Mouse (Mus musculus): ENCODE data around the gene Nectin2.

Nectin2 gene

DNA sequence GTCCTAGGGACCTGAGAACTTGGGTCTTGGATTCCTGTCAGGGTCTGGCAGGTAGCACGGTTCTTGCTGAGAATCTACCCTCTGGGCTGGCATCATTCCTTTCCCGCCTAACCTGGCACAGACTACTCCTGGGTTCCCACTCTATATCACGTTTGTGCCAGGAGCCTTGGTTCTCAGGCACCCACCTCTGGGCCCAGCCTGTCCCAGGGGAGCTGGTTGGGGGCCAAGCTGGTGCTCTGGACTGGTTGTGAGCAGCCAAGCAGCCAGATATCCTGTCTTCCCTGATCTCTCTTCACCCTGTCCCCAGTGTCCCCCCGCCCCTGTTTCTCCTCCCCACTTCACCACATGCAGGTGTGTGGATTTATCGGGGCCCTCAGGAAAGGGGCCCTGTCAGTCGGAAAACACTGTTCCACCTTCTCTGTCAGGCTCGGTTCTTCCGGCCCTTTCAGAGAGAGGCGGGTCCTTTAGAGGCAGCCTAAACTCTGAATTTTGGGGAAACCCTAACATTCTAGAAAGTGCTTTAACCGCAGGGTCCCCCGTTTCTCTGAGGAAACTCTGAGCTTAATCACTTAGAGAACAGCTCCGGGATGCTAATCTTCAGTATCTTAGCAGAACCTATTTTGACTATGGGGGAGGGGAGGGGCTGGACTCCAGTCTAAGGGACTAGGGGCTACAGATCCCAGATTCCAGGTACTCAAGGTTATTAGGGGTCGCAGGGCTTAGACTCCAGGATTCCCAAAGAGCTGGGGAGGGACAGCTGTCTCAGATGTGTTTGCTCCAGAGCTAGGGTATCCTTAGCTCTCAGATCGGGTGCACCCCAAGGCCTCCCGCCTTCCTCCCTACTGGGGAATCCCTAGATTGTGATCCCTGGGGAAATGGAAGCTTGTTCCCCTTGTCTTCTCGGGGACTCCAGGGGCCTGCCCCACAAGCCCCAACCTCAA, 19.4 kb upstream of the Nectin2 start:
- no peak for DNase-seq (ENCODE audit: inconsistent age in 2 of 2, low spot score in 1 of 2)

DNA sequence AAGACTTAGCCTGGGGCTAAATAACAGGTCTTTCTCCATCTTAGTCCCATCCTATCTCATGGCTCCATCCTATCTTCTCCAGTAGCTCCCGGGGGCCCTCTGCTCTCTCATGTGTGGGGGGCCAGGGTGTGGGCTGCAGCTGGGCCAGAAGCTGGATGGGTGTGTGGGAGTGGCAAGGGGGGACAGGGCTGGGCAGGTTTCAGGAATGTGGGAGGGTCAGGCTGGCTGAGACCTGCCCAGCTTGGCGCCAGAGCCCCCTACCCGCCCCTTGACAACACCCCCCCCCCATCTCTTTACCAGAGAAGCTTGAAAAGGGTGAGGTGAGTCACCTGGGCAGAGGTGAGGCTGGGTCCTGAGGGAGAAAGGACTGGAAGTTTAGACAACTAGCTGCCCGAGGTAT, 18.7 kb upstream of the Nectin2 start:
- DNase-seq (ENCODE audit: inconsistent age in 2 of 2, low spot score in 1 of 2), result no peak

DNA sequence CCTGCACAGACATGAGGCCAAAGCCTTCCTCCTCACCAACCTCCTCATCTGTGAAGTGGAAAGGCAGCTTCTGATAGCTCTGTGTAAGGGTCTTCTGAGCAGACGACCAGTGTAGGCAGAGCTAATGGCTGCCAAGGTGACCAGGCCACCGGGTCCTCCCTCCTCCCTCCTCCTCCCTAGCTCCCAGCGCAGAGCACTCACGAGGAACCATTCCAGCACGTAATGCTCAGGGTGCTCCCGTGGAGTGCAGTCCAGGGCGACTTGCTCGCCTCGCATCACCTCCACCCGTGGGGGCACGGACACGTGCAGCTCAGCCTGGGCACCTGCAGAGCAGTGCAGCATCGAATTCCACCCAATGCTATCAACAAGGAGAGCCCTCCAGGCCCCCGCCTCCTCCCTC, 18.0 kb upstream of the Nectin2 start:
- no peak for DNase-seq (ENCODE audit: inconsistent age in 2 of 2, low spot score in 1 of 2)

DNA sequence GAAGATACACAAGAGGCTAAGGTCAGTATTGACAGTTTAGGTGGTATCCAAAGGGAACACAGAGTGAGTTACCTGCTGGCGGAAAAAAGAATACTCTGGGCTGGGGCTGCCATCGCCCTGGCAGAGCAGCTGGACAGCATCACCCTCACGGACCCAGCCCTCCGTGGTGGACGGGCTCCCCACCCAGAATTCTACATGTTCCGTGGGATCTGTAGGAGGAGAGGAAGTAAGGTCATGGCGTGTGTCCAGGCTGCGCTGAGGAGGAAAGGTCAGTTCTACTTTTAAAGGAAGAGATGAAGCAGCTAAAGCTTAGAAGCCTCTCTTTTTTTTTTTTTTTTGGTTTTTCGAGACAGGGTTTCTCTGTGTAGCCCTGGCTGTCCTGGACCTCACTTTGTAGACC, 14.3 kb upstream of the Nectin2 start:
- no peak for DNase-seq (ENCODE audit: inconsistent age in 2 of 2, low spot score in 1 of 2)

DNA sequence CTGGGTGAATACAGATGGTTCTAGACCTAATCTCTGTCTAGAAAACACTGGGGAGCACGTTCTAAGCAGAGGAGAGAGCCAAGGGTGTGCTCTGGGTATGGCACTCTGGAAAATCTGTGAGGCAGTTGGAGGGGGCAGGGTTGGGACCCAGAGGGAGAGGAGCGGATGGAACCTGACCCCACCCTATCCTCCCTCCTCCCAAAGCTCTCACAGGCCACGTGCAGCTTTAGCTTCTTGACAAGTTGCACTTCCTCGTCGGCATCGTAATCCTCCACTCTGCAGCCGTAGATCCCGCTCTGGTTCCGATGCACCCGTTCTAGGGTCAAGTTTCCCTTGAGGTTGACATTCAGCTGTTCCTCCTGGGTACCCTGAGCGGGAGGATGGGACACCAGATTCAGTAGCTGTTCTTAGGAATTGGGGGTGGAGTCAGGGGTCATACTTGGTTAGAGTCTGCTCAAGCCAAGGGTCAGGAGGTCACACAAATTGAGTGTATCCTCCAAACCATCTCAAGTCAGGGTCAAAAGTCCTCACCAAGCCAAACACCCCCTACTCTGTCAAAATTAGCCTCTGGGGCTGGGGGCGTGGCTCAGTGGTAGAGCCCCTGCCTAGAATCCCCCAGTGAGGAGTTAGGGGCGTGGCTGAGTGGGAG, 13.7 kb upstream of the Nectin2 start:
- peak in 1 of 2 experiments; percentile 38 for DNase-seq (ENCODE audit: inconsistent age in 2 of 2, low spot score in 1 of 2)

DNA sequence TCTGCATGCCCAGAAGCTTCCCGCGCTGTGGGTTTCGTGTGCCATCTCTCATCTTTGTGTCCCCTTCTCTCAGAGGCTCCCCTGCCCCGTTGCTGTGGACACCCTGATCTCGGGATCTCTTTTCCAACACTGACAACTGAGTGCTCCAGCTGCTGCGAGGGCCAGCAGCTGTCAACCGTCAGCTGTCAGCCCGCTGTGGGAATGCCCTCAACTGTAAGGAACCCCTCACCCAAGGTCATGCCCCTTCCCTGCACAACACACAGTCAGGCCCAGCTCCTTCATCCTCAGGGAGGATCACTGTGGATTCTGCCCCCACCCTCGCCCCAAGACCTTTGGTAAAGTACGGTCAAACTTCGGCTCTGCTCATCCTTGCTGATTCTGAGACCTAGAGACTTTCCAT, 12.0 kb upstream of the Nectin2 start:
- no peak for DNase-seq (ENCODE audit: inconsistent age in 2 of 2, low spot score in 1 of 2)

DNA sequence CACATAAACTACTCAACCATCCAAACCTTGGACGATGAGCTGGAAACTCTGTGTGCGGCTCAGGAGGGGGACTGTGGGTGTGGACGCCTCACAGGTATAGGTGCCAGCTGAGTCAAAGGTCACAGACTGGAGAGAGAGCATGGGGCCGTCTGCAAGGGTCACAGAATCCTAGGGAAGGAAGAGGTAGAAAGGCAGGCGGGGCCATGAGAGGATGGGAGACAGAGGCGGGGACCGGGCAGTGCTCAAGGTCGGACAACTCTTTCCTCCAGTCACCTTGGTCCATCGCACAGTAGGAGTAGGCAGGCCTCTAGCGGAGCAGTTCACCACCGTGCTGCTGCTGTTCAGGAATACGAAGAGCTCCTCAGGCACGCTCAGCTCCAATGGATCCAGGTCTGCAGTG, 9.7 kb upstream of the Nectin2 start:
- DNase-seq (ENCODE audit: inconsistent age in 2 of 2, low spot score in 1 of 2), result no peak

DNA sequence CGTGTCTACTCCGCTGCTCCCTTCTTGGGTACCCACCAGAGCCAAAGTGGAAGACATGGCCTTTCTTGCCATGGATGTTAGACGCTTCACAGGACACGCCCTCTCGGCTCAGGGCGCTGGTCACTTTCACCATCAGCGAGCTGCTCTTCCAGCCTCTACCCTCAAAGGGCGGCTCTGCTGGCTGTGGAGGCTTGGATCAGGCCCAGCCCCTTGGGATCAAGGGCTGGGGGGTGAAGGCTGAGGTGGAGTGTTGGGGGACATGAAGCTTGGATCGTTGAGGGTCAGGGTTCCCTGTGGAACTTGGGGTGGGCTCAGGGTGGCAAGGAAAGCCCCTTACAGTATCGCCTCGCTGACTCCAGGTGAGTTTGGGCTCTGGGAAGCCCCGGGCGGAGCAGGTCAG, 8.3 kb upstream of the Nectin2 start:
- DNase-seq (ENCODE audit: inconsistent age in 2 of 2, low spot score in 1 of 2), result no peak

DNA sequence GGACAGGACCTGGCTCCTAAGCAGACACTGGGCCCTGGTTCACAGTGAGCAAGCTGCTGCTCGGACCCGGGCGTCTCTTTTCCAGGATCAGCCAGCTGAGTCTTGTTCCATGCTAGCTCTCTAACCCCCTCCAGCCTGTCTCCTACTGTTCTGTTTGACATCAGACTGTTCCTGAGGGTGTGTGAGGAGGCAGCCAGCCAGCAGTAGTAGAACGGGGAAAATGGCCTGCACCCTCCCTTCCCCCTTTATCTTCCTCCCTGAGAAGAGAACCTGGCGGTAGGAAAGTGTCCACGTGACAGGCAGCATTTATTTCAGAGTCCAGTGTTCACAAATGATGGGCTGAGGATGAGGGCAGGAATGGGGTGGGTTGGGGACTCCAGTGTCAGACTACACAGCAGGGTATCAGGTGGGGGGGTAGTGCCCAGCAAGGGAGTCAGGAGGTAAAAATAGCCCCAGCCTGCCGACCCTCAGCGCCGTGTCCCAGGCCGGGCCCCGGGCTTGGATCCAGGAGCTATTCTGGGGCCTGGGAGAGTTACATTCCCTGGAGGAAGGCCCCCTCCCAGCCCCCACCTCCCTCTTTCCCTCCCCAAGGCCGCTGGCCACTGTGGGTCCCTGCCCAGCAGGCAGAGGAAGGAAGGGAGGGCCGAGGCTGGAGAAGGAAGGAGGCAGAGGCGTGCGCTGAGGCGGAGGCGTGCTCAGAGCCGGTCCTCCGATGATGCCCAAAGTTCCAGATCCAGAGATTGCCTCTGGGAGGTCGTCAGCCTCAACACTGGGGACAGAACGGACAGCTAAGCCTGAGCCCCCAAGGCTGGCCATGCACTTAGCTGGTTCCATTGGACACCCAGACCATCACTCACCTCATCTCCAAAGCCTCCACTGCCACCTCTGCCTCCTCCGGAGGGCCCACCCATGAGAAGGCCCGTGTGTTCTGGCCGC, 5.8 kb upstream of the Nectin2 start:
- DNase-seq (ENCODE audit: inconsistent age in 2 of 2, low spot score in 1 of 2), result peak; percentile 72 to 85

DNA sequence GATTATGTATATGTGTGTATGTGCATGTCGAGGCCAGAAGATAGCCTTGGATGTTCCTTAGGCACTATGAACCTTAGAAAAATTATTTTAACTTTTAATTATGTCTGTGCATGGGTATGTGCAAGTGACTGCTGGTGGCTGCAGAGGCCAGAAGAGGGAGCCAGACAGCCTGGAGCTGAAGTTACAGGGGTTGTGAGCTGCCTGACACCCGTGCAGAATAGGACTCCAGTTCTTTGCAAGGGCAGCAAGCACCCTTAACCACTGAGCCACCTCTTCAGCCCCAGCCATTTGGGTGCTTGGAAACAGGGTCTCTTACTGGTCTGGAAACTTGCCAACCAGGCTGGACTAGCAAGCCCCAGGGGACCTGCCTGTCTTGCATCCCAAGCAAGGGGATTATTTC, 4.7 kb upstream of the Nectin2 start:
- peak in 1 of 2 experiments; percentile 44 for DNase-seq (ENCODE audit: inconsistent age in 2 of 2, low spot score in 1 of 2)

DNA sequence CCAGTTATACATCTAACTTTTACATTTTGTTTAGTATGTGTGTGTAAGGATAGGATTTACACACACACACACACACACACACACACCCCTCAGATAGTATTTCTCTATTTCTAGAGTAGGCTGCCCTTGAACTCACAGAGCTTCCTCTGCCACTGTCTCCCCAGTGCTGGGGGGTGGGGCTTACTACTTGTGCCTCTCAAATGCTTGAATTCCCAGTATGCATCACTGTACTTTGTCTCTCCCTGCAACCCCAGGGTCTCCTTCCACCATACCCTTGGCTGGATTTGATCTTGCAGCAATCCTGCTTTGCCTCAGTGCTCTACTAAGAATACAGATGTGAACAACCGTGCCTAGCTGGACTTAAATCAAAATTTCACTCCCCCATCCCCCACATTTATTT, 3.8 kb upstream of the Nectin2 start:
- DNase-seq (ENCODE audit: inconsistent age in 2 of 2, low spot score in 1 of 2), result peak in 1 of 2 experiments; percentile 41

DNA sequence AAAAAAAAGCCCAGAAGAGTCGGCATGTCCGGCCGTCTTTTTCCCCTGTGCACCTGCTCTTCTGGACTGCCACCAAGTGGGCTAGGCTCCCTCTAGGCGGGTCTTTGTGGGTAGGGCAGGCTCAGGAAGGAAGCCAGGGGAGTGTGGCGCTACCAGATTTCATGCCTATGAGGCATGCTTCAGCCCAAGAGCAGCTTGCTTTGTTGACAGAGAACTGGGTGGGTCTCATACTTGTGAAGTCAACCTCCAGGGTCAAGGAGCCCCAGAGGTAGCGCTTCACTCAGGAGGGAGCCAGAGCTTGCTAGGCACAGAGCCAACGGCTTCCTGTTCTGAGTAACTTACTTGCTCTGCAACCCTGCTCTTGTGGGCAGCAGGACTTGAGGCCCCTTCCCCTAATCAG, 3.3 kb upstream of the Nectin2 start:
- peak in 1 of 2 experiments; percentile 72 for DNase-seq (ENCODE audit: inconsistent age in 2 of 2, low spot score in 1 of 2)

DNA sequence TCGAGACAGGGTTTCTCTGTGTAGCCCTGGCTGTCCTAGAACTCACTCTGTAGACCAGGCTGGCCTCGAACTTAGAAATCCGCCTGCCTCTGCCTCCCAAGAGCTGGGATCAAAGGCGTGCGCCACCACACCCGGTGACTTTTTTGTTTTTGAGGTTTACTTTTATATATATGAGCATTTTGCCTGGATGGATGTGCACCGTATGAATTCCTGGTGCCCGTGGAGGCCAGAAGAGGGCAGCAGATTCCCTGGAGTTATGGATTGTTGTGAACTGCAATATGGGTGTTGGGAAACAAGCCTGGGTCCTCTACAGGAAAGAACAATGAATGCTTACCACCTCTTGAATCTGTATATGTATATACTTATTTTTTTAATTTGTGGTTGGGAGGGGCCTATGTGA, 2.4 kb upstream of the Nectin2 start:
- peak in 1 of 2 experiments; percentile 75 for DNase-seq (ENCODE audit: inconsistent age in 2 of 2, low spot score in 1 of 2)

DNA sequence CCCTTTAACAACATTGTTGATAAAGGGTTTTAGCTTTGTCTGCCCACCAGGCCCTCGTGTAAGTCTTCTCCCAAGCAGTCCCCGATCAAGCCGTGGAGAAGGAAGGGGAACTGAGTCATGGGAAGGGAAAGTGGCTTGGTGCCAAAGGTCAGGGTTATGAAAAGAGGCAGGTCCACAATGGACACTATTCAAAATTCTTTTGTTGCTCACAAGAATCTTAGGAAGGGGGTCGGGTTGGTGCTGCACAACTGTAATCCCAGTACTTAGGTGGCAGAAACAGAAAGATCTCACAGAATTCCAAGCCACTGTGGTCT, 744 bp upstream of the Nectin2 start:
- DNase-seq (ENCODE audit: inconsistent age in 2 of 2, low spot score in 1 of 2), result peak; percentile 60 to 80

DNA sequence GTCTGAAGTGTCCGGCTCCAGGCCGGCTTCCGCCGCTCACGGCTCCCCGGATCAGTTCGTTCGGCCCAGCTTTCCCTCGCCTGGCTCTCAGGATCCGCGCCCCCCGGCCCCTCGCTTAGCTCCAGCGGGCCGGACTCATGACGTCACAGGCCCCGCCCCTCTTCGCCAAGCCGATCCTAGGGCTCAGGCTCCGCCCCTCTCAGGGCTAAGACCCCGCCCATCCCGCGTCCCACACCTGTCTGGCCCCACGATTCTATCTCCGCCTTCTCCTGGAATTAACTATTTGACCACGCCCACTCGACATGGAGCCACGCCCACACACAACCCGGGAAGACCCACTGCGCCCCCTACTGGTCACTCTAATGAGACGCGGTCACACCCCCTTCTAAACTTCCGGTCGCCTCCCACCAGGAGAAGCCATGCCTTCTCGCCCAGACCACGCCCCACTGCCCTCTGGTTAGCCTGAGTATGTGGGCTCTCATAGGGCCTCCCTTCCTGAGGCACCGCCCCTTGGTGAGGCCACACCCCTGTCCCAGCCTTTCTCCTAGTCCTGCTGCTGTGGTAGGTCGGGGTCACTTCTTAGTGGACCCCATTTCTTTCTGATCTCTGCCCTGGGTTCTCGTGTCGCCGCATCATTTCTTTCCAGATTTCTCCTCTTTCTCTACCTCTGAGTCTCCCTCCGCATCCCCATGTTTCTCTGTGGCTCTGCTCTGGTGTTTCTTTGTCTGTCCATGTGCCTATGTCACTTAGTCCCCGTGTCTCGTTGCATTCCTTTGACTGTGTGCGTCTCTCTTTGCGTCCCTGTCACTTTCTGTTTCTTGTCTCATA, 680 bp downstream of the Nectin2 start:
- DNase-seq (ENCODE audit: inconsistent age in 2 of 2, low spot score in 1 of 2), result peak; percentile 99 to 100

DNA sequence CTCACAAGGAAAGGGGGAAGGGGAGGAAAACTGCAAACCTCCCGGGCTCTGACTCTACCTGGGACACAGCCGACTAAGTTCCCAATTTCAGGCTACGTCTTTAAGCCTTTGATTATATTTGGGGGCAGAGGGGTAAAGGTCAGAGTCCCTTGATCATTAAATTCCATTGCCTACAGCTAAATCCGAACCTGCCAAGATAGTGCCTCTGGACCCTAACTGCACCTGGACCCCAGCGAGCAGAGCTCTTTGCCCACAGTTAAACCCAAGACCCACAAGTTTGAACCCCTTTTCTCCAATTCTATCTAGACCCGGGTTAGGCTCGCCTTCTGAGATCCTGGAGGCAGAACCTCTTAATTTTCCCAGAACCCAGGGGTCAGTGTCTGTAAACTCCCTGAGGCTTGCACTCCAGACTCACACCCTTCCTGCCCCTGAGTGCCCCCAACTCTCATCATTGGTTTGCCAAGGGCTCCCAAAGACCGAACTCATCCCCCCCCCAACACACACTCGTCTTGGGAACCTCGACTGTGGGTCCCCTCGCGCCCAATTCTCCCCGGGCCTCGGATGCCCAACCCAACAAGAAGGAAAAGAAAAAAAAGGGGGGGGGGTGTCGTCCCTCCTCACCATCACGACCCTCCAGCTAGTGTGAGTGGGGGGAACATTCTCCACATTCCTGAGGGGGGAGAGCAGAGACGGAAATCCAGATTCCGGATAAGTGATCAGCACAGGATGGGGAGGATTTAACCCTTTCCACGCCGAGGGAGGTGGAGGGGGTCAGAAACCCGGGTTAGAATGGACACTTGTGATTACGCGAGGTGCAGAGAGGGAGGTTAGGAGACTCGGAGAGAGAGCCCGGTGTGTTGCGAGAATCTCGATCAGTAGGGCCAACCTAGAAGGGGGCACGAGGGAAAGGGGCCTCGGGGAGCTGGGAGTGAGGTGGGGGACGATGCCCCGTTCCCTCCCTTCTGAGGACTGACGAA, 1.8 kb downstream of the Nectin2 start:
- peak in 1 of 2 experiments; percentile 81 for DNase-seq (ENCODE audit: inconsistent age in 2 of 2, low spot score in 1 of 2)

DNA sequence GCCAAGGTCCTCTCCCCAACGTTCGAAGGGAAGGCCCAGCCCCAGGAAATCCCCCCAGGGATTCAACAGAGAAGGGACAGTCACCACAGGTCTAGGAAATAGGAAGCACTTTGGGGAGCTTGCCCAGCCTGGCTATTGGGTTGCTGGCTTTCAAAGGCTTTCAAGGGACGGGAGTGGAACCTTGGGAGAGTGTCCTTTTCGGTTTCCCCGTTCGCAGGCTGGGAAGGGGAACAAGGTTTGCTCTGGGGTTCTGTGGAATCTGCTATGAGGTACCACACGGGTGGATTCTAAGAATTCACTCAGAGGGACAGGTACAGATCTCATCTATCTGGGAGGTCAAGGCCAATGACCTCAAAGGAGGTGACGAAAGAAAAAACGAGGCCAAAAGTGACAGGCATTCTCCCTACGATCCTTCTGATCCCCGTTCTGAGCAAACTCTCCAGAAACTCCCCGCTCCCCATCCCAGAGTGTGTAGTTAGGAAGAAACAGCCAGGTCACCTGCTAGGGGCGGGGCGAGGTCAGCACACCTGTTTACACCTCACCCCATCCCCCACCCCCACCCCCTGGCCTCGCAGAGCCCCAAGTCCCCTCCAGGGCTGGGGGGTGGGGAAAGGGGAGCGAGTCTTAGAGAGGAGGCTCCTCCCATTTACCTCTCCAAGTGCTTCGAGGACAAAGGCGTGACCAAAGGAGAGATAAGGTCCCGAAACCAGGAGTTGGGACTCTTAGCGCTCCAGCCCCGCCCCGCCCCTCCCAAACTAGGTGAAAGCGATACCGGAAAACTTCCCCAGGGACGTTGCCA, 2.7 kb downstream of the Nectin2 start:
- DNase-seq (ENCODE audit: inconsistent age in 2 of 2, low spot score in 1 of 2), result peak; percentile 60 to 88

DNA sequence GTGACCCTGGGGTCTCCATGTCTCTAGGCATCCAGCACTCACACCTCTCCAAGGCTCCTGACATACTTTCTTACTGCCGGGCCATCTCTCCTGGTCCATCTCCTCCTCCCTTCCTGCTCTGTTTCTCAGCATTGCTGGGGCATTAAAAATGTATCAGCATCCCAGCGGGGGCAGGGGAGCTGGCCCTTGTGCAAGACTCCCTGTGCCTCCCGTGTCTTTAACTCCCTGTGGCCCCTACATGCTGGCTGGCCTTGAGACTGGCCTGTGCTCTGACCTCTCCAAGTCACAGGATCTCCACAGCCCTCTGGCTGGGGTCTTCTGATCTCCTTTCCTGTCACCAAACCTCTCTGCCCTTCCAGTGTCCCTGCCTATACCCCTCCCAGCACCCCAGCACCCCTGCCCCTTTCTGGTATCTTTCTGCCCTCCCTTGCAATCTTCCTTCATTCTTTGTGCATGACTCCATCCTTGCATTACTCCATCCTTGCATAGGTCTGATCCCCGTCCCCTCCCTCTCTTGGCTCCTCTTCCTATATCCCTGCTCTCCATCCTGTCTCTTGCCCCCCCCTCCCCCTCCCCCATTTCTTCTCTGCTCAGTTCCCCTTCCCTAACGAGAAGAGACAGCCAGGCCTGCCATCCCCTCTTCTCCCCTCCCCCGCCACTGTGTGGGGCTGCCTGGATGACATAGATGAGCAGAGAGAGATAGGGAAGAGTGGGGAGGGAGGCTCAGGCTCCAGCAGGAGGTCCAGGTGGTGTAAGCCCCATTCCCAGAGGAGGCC, 3.7 kb downstream of the Nectin2 start:
- DNase-seq (ENCODE audit: inconsistent age in 2 of 2, low spot score in 1 of 2), result peak; percentile 64 to 80

Data from adrenal gland, adult (tissue).